Mouse (Mus musculus) kidney, postnatal 0 days (tissue): ENCODE measurements around the gene Kcnip3. TPM values are rescaled to one million over a fixed set of nuclear protein-coding genes. Genes with fewer than 3 reads are reported as not detected.

Experiments
- ATAC-seq: fragments of 200-750 bp; cut with Nextera tagmentation; replicated peaks from 2 replicates; pipeline ENCODE4 v1.8.0; 2017; ENCODE audit warnings: low read depth, moderate number of reproducible peaks, moderate TSS enrichment, moderate library complexity; ENCODE audit not compliant: low FRiP score
- DNase-seq: peaks from one replicate; pipeline ENCODE4 v3.0.0-alpha.2; 2016; ENCODE audit warnings: low spot score
- H3K27ac ChIP-seq: fragments of 300-500 bp; sonication (generic); 2 replicates; pipeline ENCODE4 v1.5.1; 2014; ENCODE audit warnings: mild to moderate bottlenecking
- H3K27me3 ChIP-seq: fragments of 300-500 bp; sonication (generic); 2 replicates; pipeline ENCODE4 v1.6.1; 2014; ENCODE audit warnings: low read length, mixed read lengths; ENCODE audit not compliant: insufficient read depth
- H3K36me3 ChIP-seq: fragments of 300-500 bp; sonication (generic); 2 replicates; pipeline ENCODE4 v1.6.1; 2014; ENCODE audit warnings: low read length, mixed read lengths; ENCODE audit not compliant: insufficient read depth
- H3K4me1 ChIP-seq: fragments of 300-500 bp; sonication (generic); replicated peaks from 2 replicates; pipeline ENCODE4 v1.6.1; 2014; ENCODE audit warnings: antibody characterized with exemption, low read length, mixed read lengths; ENCODE audit not compliant: insufficient read depth
- H3K4me2 ChIP-seq: fragments of 300-500 bp; sonication (generic); 2 replicates; pipeline ENCODE4 v1.6.1; 2014; ENCODE audit warnings: mild to moderate bottlenecking, low read length, moderate library complexity, mixed read lengths
- H3K4me3 ChIP-seq: fragments of 300-500 bp; sonication (generic); replicated peaks from 2 replicates; pipeline ENCODE4 v1.5.1; 2014; ENCODE audit warnings: low read depth, low read length
- H3K9ac ChIP-seq: fragments of 300-500 bp; sonication (generic); 2 replicates; pipeline ENCODE4 v1.6.1; 2014; ENCODE audit warnings: low read depth, low read length
- H3K9me3 ChIP-seq: fragments of 300-500 bp; sonication (generic); replicated peaks from 2 replicates; pipeline ENCODE4 v1.6.1; 2016; ENCODE audit warnings: low read length, inconsistent platforms, mixed read lengths
- CTCF ChIP-seq: IDR thresholded peaks from 2 replicates; pipeline ENCODE4 v1.5.1; 2016; ENCODE audit warnings: antibody characterized with exemption, low read depth, mild to moderate bottlenecking, moderate library complexity
- WGBS: fragments of 180-500 bp; shearing (Covaris S2); extraction: QIAGEN DNeasy Blood & Tissue Kit; methylation state at CpG from one replicate; pipeline ENCODE4 v1.1.7; 2014; 5-methylcytosine and 5-hydroxymethylcytosine counted together
- polyA plus RNA-seq: library from polyadenylated mRNA; unstranded; fragments of >200 nt; fragmentation: Nextera tagmentation; extraction: Ambion mirVana; gene quantifications from 2 replicates; pipeline ENCODE4 v1.2.1, GENCODE M21; 2015

Gene Kcnip3
- polyA plus RNA-seq, 1 experiment from 2014 or later = 2.5 TPM

GRCm38 (mm10) chr2:127518831-127519230 lies 3.1 kb downstream of the Kcnip3 start:
- no peaks in the 10 kb centered on the region for H3K36me3 ChIP-seq
- DNase-seq = no peak
- H3K9me3 ChIP-seq = no peaks in the 10 kb centered on the region
- H3K4me3 ChIP-seq = no peak overlapping the region
- H3K4me1 ChIP-seq = peaks cover 14% of the 10 kb centered on the region
- H3K27me3 ChIP-seq = no peaks in the 10 kb centered on the region
- no peak overlapping the region for H3K9ac ChIP-seq
- no peak overlapping the region for H3K27ac ChIP-seq
- no peak for TF ChIP-seq CTCF
- no peak for ATAC-seq
- H3K4me2 ChIP-seq = no peak overlapping the region
- WGBS = 77% methylated on average over 3 of the region's 3 CpGs

DNA sequence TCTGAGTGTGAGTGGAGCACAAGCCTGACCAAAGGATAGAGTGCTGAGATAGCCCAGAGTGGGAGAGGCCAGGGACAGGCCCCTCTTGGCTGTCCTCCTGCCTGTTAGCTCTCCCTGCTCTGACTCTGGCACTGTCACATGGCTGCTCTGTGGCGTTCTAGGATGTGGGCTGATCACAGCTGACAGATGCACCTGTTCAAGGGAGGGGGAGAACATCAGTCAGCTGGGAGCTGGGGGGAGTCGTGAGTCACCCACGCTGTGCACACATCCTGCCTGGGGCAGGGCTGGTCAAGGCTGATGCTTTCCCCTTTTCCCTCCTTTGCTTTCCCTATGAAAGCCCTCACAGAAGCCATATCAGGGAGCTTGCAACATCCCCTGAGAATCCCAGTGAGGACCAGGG lies 3.6 kb downstream of the Kcnip3 start:
- WGBS = 44% methylated on average over 3 of the region's 3 CpGs
- no peak overlapping the region for H3K4me3 ChIP-seq
- ATAC-seq = no peak
- no peaks in the 10 kb centered on the region for H3K36me3 ChIP-seq
- no peak overlapping the region for H3K27ac ChIP-seq
- H3K27me3 ChIP-seq = no peaks in the 10 kb centered on the region
- H3K4me2 ChIP-seq = no peak overlapping the region
- peaks cover 14% of the 10 kb centered on the region for H3K4me1 ChIP-seq
- no peak overlapping the region for H3K9ac ChIP-seq
- no peak for DNase-seq
- no peak for TF ChIP-seq CTCF
- H3K9me3 ChIP-seq = no peaks in the 10 kb centered on the region

- Histone ChIP-seq H3K9me3 (no peaks in the 10 kb centered on the region), H3K27ac (no peak overlapping the region), H3K4me1 (peaks cover 13% of the 10 kb centered on the region), H3K36me3 (no peaks in the 10 kb centered on the region), H3K9ac (no peak overlapping the region), H3K27me3 (no peaks in the 10 kb centered on the region), H3K4me2 (no peak overlapping the region), H3K4me3 (no peak overlapping the region)
- TF ChIP-seq CTCF = no peak
- 79% methylated on average over 8 of the region's 8 CpGs for WGBS
- ATAC-seq (no peak), DNase-seq (no peak)
Measured at GRCm38 (mm10) chr2:127517081-127517480, 4.8 kb downstream of the Kcnip3 start.

GRCm38 (mm10) chr2:127514380-127515124 lies 7.3 kb downstream of the Kcnip3 start:
- no peak overlapping the region for H3K27ac ChIP-seq
- DNase-seq (no peak), ATAC-seq (no peak)
- no peak overlapping the region for H3K4me2 ChIP-seq
- H3K9me3 ChIP-seq = no peaks in the 10 kb centered on the region
- TF ChIP-seq CTCF = no peak
- no peak overlapping the region for H3K4me3 ChIP-seq
- H3K9ac ChIP-seq = no peak overlapping the region
- H3K4me1 ChIP-seq = peaks cover 3% of the 10 kb centered on the region; the same call in 1 of the 2 replicates
- WGBS = 79% methylated on average over 9 of the region's 9 CpGs
- H3K36me3 ChIP-seq = no peaks in the 10 kb centered on the region
- no peaks in the 10 kb centered on the region for H3K27me3 ChIP-seq

- no peaks in the 10 kb centered on the region for H3K36me3 ChIP-seq
- ATAC-seq (no peak), DNase-seq (no peak)
- H3K9ac ChIP-seq = no peak overlapping the region
- no peak overlapping the region for H3K4me3 ChIP-seq
- H3K9me3 ChIP-seq = no peaks in the 10 kb centered on the region
- peaks cover 3% of the 10 kb centered on the region; the same call in 1 of the 2 replicates for H3K4me1 ChIP-seq
- no peaks in the 10 kb centered on the region for H3K27me3 ChIP-seq
- 49% methylated on average over 3 of the region's 3 CpGs for WGBS
- H3K4me2 ChIP-seq = no peak overlapping the region
- H3K27ac ChIP-seq = no peak overlapping the region
- no peak for TF ChIP-seq CTCF
Measured at GRCm38 (mm10) chr2:127513244-127513643, 8.7 kb downstream of the Kcnip3 start.

- no peaks in the 10 kb centered on the region for H3K9me3 ChIP-seq
- H3K4me1 ChIP-seq = peaks cover 3% of the 10 kb centered on the region; the same call in 1 of the 2 replicates
- ATAC-seq (no peak; the same call in 1 of the 2 replicates), DNase-seq (peak; percentile 11)
- H3K4me3 ChIP-seq = no peak overlapping the region
- 17% methylated on average over 4 of the region's 4 CpGs for WGBS
- H3K27ac ChIP-seq = no peak overlapping the region
- no peaks in the 10 kb centered on the region for H3K36me3 ChIP-seq
- TF ChIP-seq CTCF = no peak
- H3K9ac ChIP-seq = no peak overlapping the region
- no peaks in the 10 kb centered on the region for H3K27me3 ChIP-seq
- H3K4me2 ChIP-seq = no peak overlapping the region
Measured at GRCm38 (mm10) chr2:127511426-127511825, 10.5 kb downstream of the Kcnip3 start.
